Mouse (Mus musculus) CH12.LX (cell line): ENCODE results near the gene Ism2. TPM values are rescaled to one million over a fixed set of nuclear protein-coding genes. Genes with fewer than 3 reads are reported as not detected.

ENCODE experiments used
- polyA plus RNA-seq: library from polyadenylated mRNA; unstranded; fragments of >175 nt; gene quantifications from 2 replicates; pipeline ENCODE4 v1.2.1, GENCODE M21; 2012; ENCODE audit warnings: low read depth; ENCODE audit not compliant: insufficient read length
- total RNA-seq, 2 experiments: library from RNA; depleted of rRNA; stranded (reverse); fragments of 300-350 nt in 1 of 2; fragments of >200 nt in 1 of 2; gene quantifications; 2 replicates each; pipeline ENCODE4 v1.2.3; 2012 to 2014

Gene Ism2
- total and polyA plus RNA-seq, 3 experiments = 0.08 TPM; not detected in 2

Other genes with a start within 250 kb of the Ism2 start
- 0.08 TPM in 1 of 2 replicates, not detected in the other for gene Ngb, start 197.2 kb downstream of the Ism2 start, total RNA-seq (2012; rRNA removed)
- 0.23 TPM in 1 of 2 replicates, not detected in the other for gene Ngb, start 197.2 kb downstream of the Ism2 start, total RNA-seq (2014; rRNA removed)
- 0.15 TPM in 1 of 2 replicates, not detected in the other for gene Ngb, start 197.2 kb downstream of the Ism2 start, polyA plus RNA-seq
- gene Gstz1, start 152.5 kb downstream of the Ism2 start, total RNA-seq (2012; rRNA removed) = 16.7 and 22.3 TPM in 2 replicates
- 26.8 and 27.5 TPM in 2 replicates for gene Gstz1, start 152.5 kb downstream of the Ism2 start, total RNA-seq (2014; rRNA removed)
- gene Gstz1, start 152.5 kb downstream of the Ism2 start, polyA plus RNA-seq = 19.7 and 20.5 TPM in 2 replicates
- 12.4 and 12.8 TPM in 2 replicates for gene Pomt2, start 151.7 kb downstream of the Ism2 start, total RNA-seq (2012; rRNA removed)
- 11.7 and 12.0 TPM in 2 replicates for gene Pomt2, start 151.7 kb downstream of the Ism2 start, total RNA-seq (2014; rRNA removed)
- 10.5 and 11.6 TPM in 2 replicates for gene Pomt2, start 151.7 kb downstream of the Ism2 start, polyA plus RNA-seq
- gene Samd15, start 100.0 kb downstream of the Ism2 start, total RNA-seq (2012; rRNA removed) = 0.97 and 1.1 TPM in 2 replicates
- 0.28 and 1.8 TPM in 2 replicates for gene Samd15, start 100.0 kb downstream of the Ism2 start, total RNA-seq (2014; rRNA removed)
- gene Samd15, start 100.0 kb downstream of the Ism2 start, polyA plus RNA-seq = 2.8 and 3.9 TPM in 2 replicates
- 27.3 and 29.1 TPM in 2 replicates for gene Tmed8, start 99.3 kb downstream of the Ism2 start, total RNA-seq (2012; rRNA removed)
- 27.9 and 29.3 TPM in 2 replicates for gene Tmed8, start 99.3 kb downstream of the Ism2 start, total RNA-seq (2014; rRNA removed)
- 29.4 and 34.8 TPM in 2 replicates for gene Tmed8, start 99.3 kb downstream of the Ism2 start, polyA plus RNA-seq
- 5.1 and 5.2 TPM in 2 replicates for gene Noxred1, start 61.0 kb downstream of the Ism2 start, total RNA-seq (2012; rRNA removed)
- 6.9 and 8.0 TPM in 2 replicates for gene Noxred1, start 61.0 kb downstream of the Ism2 start, total RNA-seq (2014; rRNA removed)
- gene Noxred1, start 61.0 kb downstream of the Ism2 start, polyA plus RNA-seq = 10.0 and 10.4 TPM in 2 replicates
- 32.1 and 33.7 TPM in 2 replicates for gene Vipas39, start 33.4 kb downstream of the Ism2 start, total RNA-seq (2012; rRNA removed)
- gene Vipas39, start 33.4 kb downstream of the Ism2 start, total RNA-seq (2014; rRNA removed) = 44.4 and 47.2 TPM in 2 replicates
- gene Vipas39, start 33.4 kb downstream of the Ism2 start, polyA plus RNA-seq = 27.9 and 30.2 TPM in 2 replicates
- gene Ahsa1, start 33.2 kb downstream of the Ism2 start, total RNA-seq (2012; rRNA removed) = 288 and 397 TPM in 2 replicates
- 456 and 483 TPM in 2 replicates for gene Ahsa1, start 33.2 kb downstream of the Ism2 start, total RNA-seq (2014; rRNA removed)
- 392 and 523 TPM in 2 replicates for gene Ahsa1, start 33.2 kb downstream of the Ism2 start, polyA plus RNA-seq
- gene Sptlc2, start 88.7 kb upstream of the Ism2 start, total RNA-seq (2012; rRNA removed) = 37.1 and 37.4 TPM in 2 replicates
- gene Sptlc2, start 88.7 kb upstream of the Ism2 start, total RNA-seq (2014; rRNA removed) = 49.2 and 56.5 TPM in 2 replicates
- 68.6 and 72.2 TPM in 2 replicates for gene Sptlc2, start 88.7 kb upstream of the Ism2 start, polyA plus RNA-seq
- gene Slirp, start 144.2 kb upstream of the Ism2 start, total RNA-seq (2012; rRNA removed) = 117 and 159 TPM in 2 replicates
- gene Slirp, start 144.2 kb upstream of the Ism2 start, total RNA-seq (2014; rRNA removed) = 138 and 180 TPM in 2 replicates
- 261 and 271 TPM in 2 replicates for gene Slirp, start 144.2 kb upstream of the Ism2 start, polyA plus RNA-seq
- 26.8 and 31.7 TPM in 2 replicates for gene Alkbh1, start 144.3 kb upstream of the Ism2 start, total RNA-seq (2012; rRNA removed)
- 39.1 and 54.1 TPM in 2 replicates for gene Alkbh1, start 144.3 kb upstream of the Ism2 start, total RNA-seq (2014; rRNA removed)
- gene Alkbh1, start 144.3 kb upstream of the Ism2 start, polyA plus RNA-seq = 32.8 and 37.3 TPM in 2 replicates
- 78.0 and 93.6 TPM in 2 replicates for gene Snw1, start 172.6 kb upstream of the Ism2 start, total RNA-seq (2012; rRNA removed)
- 116 and 126 TPM in 2 replicates for gene Snw1, start 172.6 kb upstream of the Ism2 start, total RNA-seq (2014; rRNA removed)
- gene Snw1, start 172.6 kb upstream of the Ism2 start, polyA plus RNA-seq = 96.8 and 113 TPM in 2 replicates
- not detected in 2 replicates for gene Gm5788, start 195.0 kb upstream of the Ism2 start, total RNA-seq (2012; rRNA removed)
- not detected in 2 replicates for gene Gm5788, start 195.0 kb upstream of the Ism2 start, total RNA-seq (2014; rRNA removed)
- gene Gm5788, start 195.0 kb upstream of the Ism2 start, polyA plus RNA-seq = not detected in 2 replicates
- gene Gm8300, start 214.6 kb upstream of the Ism2 start, total RNA-seq (2012; rRNA removed) = 0.04 TPM in 1 of 2 replicates, not detected in the other
- gene Gm8300, start 214.6 kb upstream of the Ism2 start, total RNA-seq (2014; rRNA removed) = not detected in 2 replicates
- not detected in 2 replicates for gene Gm8300, start 214.6 kb upstream of the Ism2 start, polyA plus RNA-seq